Mouse (Mus musculus): ENCODE data around the gene Adgrg6.

DNA sequence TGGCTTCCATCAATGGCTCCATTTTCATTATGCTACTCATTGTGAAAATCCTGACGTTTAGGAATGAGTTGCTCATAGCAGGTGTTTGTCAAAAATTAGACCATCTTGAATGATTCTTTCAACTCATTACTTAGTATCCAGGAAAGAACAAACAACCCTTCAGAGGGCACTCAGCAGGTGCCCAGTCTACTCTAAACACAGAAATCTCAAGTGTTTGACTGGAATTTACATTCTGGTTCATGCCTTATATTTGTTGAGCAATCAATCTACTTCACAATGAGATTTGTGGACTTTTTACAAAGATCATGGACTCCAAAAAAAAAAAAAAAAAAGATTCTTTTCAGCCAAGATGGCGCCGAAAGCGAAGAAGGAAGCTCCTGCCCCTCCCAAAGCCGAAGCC, 22.7 kb downstream of the Adgrg6 start:
- no peak for TF ChIP-seq CTCF (IDR thresholded peaks at IDR 0.05; ENCODE audit: borderline replicate concordance, control insufficient read depth, extremely low read depth, insufficient read depth, low read length, poor library complexity)
- no peak for TF ChIP-seq POLR2A (IDR thresholded peaks at IDR 0.05; ENCODE audit: control insufficient read depth, extremely low read depth, insufficient read depth, low read length, poor library complexity)

All from thymus, adult 2 months (tissue).